Mouse (Mus musculus) ES-E14 (cell line): Measurements from ENCODE around the gene Plagl2. TPM values are rescaled to one million over a fixed set of nuclear protein-coding genes. Genes with fewer than 3 reads are reported as not detected.

Experiments used
- DNase-seq: peaks from one replicate; pipeline ENCODE4 v3.0.0-alpha.2; 2013; ENCODE audit warnings: low read depth, low spot score
- H3K27ac ChIP-seq: 2 replicates; pipeline ENCODE4 v1.5.1; 2012; ENCODE audit warnings: low read depth, mild to moderate bottlenecking, low read length, moderate library complexity, mixed read lengths; ENCODE audit not compliant: poor library complexity, insufficient read depth, severe bottlenecking
- H3K36me3 ChIP-seq: 2 replicates; pipeline ENCODE4 v1.6.1; 2012; ENCODE audit warnings: mild to moderate bottlenecking, low read length, moderate library complexity, mixed read lengths; ENCODE audit not compliant: control insufficient read depth, poor library complexity, insufficient read depth, severe bottlenecking
- H3K4me1 ChIP-seq, 2 experiments: fragments of 150-350 bp in 1 of 2; sonication (generic) in 1 of 2; 2 replicates each; pipeline ENCODE4 v1.6.1; 2012; ENCODE audit warnings: low read length in 2 of 2, mild to moderate bottlenecking in 1 of 2, mixed read lengths in 1 of 2; ENCODE audit not compliant: control insufficient read depth in 2 of 2, insufficient read depth in 2 of 2, poor library complexity in 1 of 2
- H3K4me3 ChIP-seq, 2 experiments: fragments of 150-350 bp in 1 of 2; sonication (generic) in 1 of 2; 2 replicates each; pipeline ENCODE4 v1.5.1; 2012; ENCODE audit warnings: low read length in 2 of 2, low read depth in 1 of 2, mild to moderate bottlenecking in 1 of 2, mixed read lengths in 1 of 2; ENCODE audit not compliant: insufficient read depth in 1 of 2, poor library complexity in 1 of 2, severe bottlenecking in 1 of 2
- H3K9ac ChIP-seq: 2 replicates; pipeline ENCODE4 v1.6.1; 2012; ENCODE audit warnings: low read depth, mild to moderate bottlenecking, low read length, mixed read lengths; ENCODE audit not compliant: poor library complexity, insufficient read depth, severe bottlenecking
- H3K9me3 ChIP-seq: fragments of 150-350 bp; sonication (generic); 2 replicates; pipeline ENCODE4 v1.6.1; 2012; ENCODE audit warnings: low read depth, mild to moderate bottlenecking, low read length; ENCODE audit not compliant: control insufficient read depth, insufficient read depth
- CHD2 ChIP-seq: IDR thresholded peaks from 2 replicates; pipeline ENCODE4 v1.6.1; 2014; ENCODE audit warnings: mild to moderate bottlenecking, low read depth, low read length, inconsistent platforms
- HCFC1 ChIP-seq: IDR thresholded peaks from 2 replicates; pipeline ENCODE4 v1.6.1; 2012; ENCODE audit warnings: low read length, inconsistent platforms, borderline replicate concordance; ENCODE audit not compliant: insufficient read depth
- MAFK ChIP-seq: IDR thresholded peaks from 2 replicates; pipeline ENCODE4 v1.6.1; 2014; ENCODE audit warnings: mild to moderate bottlenecking, low read depth, low read length, inconsistent platforms; ENCODE audit not compliant: insufficient read depth
- ZC3H11A ChIP-seq: IDR thresholded peaks from 2 replicates; pipeline ENCODE4 v1.6.1; 2012; ENCODE audit warnings: low read depth, mild to moderate bottlenecking, inconsistent platforms, low read length, borderline replicate concordance
- ZNF384 ChIP-seq: IDR thresholded peaks from 2 replicates; pipeline ENCODE4 v1.6.1; 2012; ENCODE audit warnings: low read depth, low read length, inconsistent platforms
- in situ Hi-C, 2 experiments: fragments of 600-800 bp; cut with MboI; formaldehyde crosslinking; loops; one replicate each; pipeline ENCODE4 v1.15.1; 2025; ENCODE audit warnings: low sequenced_read_pairs in 2 of 2, inconsistent platforms in 1 of 2; ENCODE audit not compliant: unreplicated experiment in 2 of 2
- total RNA-seq: library from RNA; depleted of rRNA; stranded (reverse); fragments of 300-350 nt; gene quantifications from 2 replicates; pipeline ENCODE4 v1.2.3, GENCODE M21; 2012

The Plagl2 gene
- total RNA-seq, 1 experiment, result 3.9 TPM

GRCm38 (mm10) chr2:153208149-153208548 lies 33.1 kb downstream of the Plagl2 start:
- DNase-seq, result no peak
- in situ Hi-C loops, result no loop called here
- H3K9me3 ChIP-seq, result no peaks in the 10 kb centered on the region
- H3K36me3 ChIP-seq, result peaks cover 31% of the 10 kb centered on the region; the same call in 1 of the 2 replicates
- peaks cover 0 to 8% of the 10 kb centered on the region in 2 experiments; a peak in 2 of 4 replicates for H3K4me1 ChIP-seq
- no peak overlapping the region for H3K27ac ChIP-seq
- H3K9ac ChIP-seq, result no peak overlapping the region
- no peak for TF ChIP-seq ZNF384
- TF ChIP-seq HCFC1, result no peak
- TF ChIP-seq CHD2, result no peak
- TF ChIP-seq ZC3H11A, result no peak
- TF ChIP-seq MAFK, result no peak
- no peak overlapping the region for H3K4me3 ChIP-seq

GRCm38 (mm10) chr2:153202766-153203165 lies 38.5 kb downstream of the Plagl2 start:
- no peak overlapping the region for H3K9ac ChIP-seq
- no peak for DNase-seq
- no peak overlapping the region for H3K27ac ChIP-seq
- peaks cover 40% of the 10 kb centered on the region for H3K36me3 ChIP-seq
- peaks cover 0 to 9% of the 10 kb centered on the region in 2 experiments; a peak in 2 of 4 replicates for H3K4me1 ChIP-seq
- no peak overlapping the region for H3K4me3 ChIP-seq
- H3K9me3 ChIP-seq, result no peaks in the 10 kb centered on the region
- in situ Hi-C loops, result no loop called here
- TF ChIP-seq ZC3H11A, result no peak

GRCm38 (mm10) chr2:153199114-153199513 lies 42.1 kb downstream of the Plagl2 start:
- DNase-seq, result no peak
- Histone ChIP-seq H3K4me1 (peaks cover 0 to 9% of the 10 kb centered on the region in 2 experiments; a peak in 2 of 4 replicates), H3K9ac (no peak overlapping the region), H3K36me3 (peaks cover 52% of the 10 kb centered on the region), H3K27ac (no peak overlapping the region), H3K9me3 (no peaks in the 10 kb centered on the region), H3K4me3 (no peak overlapping the region)
- in situ Hi-C loops, result no loop called here
- TF ChIP-seq MAFK (no peak), ZC3H11A (no peak), HCFC1 (no peak), CHD2 (no peak), ZNF384 (no peak)

- Histone ChIP-seq H3K4me1 (peaks cover 0 to 4% of the 10 kb centered on the region in 2 experiments; a peak in 1 of 4 replicates), H3K9me3 (no peaks in the 10 kb centered on the region), H3K4me3 (no peak overlapping the region), H3K36me3 (peaks cover 49% of the 10 kb centered on the region), H3K27ac (no peak overlapping the region), H3K9ac (no peak overlapping the region)
- in situ Hi-C loops, result no loop called here
- no peak for DNase-seq
- no peak for TF ChIP-seq HCFC1
- no peak for TF ChIP-seq ZNF384
- TF ChIP-seq CHD2, result no peak
- no peak for TF ChIP-seq ZC3H11A
- TF ChIP-seq MAFK, result no peak
These were observed 42.7 kb downstream of the Plagl2 start for GRCm38 (mm10) chr2:153198485-153198884.

- no peak overlapping the region for H3K4me3 ChIP-seq
- TF ChIP-seq CHD2, result no peak
- no peak for TF ChIP-seq ZC3H11A
- TF ChIP-seq MAFK, result no peak
- no peak for TF ChIP-seq HCFC1
- no peak for TF ChIP-seq ZNF384
- H3K9me3 ChIP-seq, result no peaks in the 10 kb centered on the region
- no peak overlapping the region for H3K9ac ChIP-seq
- H3K4me1 ChIP-seq, result no peaks in the 10 kb centered on the region
- in situ Hi-C loops, result no loop called here
- H3K27ac ChIP-seq, result no peak overlapping the region
- peaks cover 56% of the 10 kb centered on the region for H3K36me3 ChIP-seq
- no peak for DNase-seq
These were observed 47.0 kb downstream of the Plagl2 start for GRCm38 (mm10) chr2:153194255-153194654.
